Mouse (Mus musculus): Measurements from ENCODE around the gene Celf2. TPM values are rescaled to one million over a fixed set of nuclear protein-coding genes. Genes with fewer than 3 reads are reported as not detected.

Celf2 gene
- total and polyA plus RNA-seq, 3 experiments, result 20.1 to 47.6 (median 45.5) TPM

DNA sequence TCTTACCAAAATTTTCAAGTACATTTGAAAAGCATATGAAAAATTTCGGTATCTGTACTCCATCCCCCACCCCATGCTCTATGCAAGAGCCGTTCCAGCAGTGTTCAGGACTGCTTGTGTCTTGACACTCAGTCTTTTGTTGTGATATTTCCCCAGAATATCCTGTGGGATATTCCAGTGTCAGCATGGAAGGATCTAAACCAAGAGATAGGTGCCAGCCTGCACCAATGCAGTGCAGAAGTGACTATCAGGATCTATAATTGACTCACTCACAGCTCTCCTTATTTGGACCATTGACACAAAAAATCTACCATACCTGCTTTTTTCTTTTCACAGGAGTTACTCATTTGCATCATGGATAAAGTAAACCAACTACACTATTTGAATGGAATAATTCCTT is 116.9 kb downstream of the Celf2 start:
- DNase-seq, result no peak

GRCm38 (mm10) chr2:7389264-7389663 is 120.1 kb downstream of the Celf2 start:
- DNase-seq, result no peak

GRCm38 (mm10) chr2:7378736-7379135 is 130.6 kb downstream of the Celf2 start:
- no peak for DNase-seq

- DNase-seq, result no peak
Measured at GRCm38 (mm10) chr2:7377878-7378277, 131.5 kb downstream of the Celf2 start.

DNA sequence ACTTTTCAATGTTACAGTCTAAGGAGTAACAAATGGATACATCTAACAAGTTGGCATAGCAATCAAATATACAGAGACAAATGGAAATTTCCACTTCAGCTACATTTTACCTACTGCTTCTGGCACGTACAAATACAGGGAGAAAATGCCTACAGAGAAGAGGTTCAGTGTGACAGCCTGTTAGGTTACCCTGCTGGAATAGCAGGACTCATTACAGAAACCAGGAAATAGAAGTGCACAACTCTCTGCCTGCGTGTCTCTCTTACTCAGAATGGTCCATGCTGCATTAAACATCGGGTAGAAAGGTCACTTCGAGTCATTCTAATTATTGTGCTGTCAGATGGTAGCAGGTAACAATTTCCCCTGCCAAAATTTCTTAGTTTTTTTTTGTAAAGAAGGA is 141.6 kb downstream of the Celf2 start:
- DNase-seq, result no peak

- DNase-seq, result no peak
Measured at GRCm38 (mm10) chr2:7359557-7359956, 149.8 kb downstream of the Celf2 start.

DNA sequence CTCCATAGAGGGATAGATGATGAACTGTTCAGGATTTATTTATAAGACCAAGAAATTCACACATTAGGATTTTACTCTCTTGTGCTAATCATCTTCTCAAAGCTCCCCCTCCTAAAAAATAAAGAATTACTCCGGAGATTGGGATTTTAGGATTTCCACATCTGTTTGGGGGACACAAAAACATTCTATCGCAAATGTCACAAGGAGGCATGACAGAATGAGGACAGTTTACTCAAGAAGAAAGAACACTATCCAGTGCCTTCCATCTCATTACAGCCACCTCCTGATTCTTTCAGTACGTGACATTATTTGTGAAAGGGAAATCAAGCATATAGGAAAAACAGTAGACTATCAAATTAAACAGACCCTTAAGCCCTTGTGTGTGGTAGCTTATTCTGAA is 150.5 kb downstream of the Celf2 start:
- DNase-seq, result no peak

DNA sequence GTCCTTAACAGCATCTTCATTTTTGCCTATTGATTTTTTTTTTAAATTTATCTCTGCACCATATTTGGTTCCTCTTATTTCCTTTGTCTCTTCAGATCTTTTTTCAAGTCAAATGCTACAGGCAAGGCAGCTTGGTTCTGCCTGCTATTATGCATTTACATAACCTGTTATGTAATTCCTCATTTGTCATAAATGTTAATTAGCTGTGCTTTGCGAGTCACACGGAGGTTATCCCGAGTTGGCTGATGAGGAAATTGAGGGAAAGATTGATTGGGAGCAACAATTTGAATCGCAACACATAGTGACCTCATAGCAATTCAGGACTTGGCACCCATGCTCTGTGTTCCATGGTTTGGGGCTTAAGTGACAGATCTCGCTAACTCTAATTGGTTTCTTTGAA is 158.1 kb downstream of the Celf2 start:
- DNase-seq, result no peak

DNA sequence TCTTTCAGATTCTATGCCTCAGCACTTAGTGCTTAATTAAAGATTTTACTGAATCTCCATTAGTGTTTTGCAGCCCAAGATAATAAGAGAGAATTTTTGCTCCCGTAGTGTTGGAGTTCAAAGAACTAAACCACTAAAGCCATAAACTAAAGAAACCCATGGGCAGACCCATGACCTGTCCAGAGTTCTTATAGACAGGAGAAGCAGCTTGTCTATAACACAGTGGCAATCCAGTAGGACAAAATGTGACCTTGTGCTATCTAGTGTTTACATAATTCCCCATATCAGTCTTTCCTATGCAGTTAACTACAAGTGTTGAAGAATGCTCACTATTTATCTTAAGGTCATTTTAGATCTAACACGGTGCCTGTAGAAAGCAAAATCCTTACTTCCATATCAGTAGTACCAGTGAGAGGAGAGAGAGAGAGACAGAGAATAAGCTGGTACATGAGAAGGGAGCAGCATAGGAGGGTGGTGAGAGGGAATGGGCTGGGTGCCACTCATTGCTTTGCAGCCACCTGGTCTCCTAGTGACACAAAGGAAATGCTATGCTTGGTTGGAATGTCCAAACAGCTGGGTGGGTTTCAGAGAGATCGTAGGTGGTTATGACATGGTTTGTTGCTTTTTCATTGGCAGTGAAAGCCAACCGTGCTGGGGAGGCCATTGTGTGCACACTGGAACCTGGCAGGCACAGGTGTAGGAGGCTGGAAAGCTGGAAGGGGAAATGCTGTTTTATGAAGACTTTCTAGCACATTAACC is 162.5 kb downstream of the Celf2 start:
- no peak for DNase-seq

- DNase-seq, result no peak
Measured at GRCm38 (mm10) chr2:7344951-7345350, 164.4 kb downstream of the Celf2 start.

GRCm38 (mm10) chr2:7342911-7343478 is 166.4 kb downstream of the Celf2 start:
- DNase-seq, result no peak

- no peak for DNase-seq
Measured at GRCm38 (mm10) chr2:7334846-7335245, 174.5 kb downstream of the Celf2 start.

DNA sequence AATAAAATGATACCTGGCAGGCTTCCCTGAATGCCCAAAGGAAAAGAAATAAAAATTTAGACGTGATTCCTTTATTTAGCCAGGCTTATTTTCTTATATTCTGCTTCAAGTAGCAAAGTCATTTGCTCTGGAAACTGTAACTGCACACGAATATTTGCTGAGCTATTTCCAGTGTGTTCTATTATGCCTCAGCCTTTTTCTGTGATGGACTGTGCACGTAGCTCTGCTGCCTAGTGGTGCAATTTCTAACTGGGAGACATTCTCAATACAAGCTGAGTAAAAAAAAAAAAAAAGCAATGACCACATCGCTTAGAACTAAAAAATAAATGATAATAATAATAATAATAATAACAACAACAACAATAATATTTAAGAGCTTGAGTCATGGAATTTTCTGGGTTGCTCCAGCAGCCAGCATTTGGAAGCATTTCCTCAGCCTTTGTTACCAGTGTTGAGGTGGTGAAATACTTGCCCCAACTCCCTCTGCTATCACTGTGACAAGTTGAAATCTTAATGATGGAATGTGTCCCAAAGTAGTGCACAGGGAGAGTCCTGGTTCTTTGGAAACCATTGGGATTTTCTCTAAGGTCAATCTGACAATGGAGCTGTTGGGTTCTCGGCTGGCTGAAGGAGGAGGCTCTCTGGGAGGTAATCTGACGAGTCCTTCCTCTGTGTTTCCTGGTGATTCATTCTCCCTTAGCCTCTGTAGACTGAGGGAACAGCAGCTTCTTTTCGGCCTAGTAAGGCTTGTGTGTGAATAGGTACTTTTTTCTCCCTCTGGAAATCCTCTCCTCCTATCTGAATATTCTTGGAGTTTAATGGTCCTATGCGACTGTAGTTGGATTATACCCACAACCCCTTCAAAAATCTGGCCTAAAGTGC is 181.1 kb downstream of the Celf2 start:
- DNase-seq, result peak; percentile 10

DNA sequence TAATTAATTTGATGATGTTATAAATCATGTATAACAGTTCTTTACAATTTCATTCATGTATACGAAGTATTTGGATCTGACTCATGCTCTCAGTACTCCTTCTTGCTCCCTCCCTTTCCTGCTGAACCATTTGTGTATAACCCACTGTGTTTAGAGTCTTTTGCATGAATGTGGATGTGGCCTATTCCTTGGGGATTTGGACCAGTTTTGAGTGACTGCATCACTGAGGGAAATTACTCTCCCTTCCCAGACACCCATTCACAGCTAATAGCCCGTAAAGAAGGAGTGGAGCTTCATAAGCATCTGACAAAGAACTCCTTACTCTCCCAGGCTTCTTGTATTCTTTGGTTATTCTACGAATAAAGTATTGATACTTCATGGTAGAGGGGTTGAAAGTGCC is 189.6 kb downstream of the Celf2 start:
- no peak for DNase-seq

DNA sequence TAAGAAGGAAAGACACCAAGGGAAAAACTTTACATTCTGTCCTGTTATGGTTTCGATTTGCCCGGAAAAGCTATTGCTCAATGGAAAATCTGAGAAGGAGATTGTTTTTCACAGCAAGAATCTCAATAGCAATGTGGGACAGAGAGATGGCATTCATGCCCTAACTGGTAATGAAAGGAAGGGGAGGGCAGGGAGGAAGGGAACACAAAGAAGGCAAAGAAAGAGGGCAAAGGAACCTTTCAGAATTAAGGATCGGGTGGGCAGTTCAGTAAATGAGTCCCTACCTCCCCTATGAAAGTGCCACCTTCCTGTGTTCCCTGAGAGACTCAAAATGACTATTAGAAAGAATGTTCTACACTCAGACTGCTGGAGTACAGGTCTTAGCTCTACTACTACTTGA is 197.6 kb downstream of the Celf2 start:
- DNase-seq, result no peak

DNA sequence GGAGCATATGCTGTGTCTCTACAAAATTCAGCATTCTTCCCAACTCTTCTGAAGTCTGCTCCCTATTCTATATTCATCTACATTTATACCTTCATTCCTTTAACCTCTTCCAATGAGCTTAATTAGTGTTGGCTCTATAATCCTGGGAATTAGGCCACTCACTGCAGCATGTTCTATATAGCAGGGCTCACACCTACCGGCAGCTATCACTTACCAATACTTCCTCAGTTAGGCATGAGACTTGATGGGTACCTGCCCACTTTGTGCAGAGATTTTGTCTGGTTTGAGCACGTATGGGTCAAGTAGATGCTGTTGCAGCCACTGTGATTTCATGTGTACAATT is 198.6 kb downstream of the Celf2 start:
- DNase-seq, result no peak

- DNase-seq, result no peak
Measured at GRCm38 (mm10) chr2:7310129-7310839, 199.1 kb downstream of the Celf2 start.

DNA sequence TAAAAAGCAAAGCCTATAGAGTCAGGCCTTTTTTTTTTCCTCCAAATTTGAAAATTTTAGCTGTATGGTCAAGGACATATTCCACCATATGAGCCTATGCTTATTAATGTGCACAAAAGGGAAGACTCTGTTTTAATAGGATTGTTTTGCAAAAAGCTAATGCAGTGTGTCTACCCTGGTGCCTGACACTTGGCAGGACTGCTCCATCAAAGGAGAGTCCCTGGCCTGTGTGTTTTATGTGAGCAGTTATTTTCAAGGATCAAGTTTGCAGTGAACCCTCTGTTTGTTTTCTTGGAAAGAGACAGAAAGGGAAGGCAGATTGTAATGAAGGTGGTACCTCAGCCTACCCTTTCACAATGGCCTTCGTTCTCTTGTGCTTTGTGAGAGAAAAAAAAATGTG is 200.0 kb downstream of the Celf2 start:
- no peak for DNase-seq

- no peak for DNase-seq
Measured at GRCm38 (mm10) chr2:7308731-7309130, 200.6 kb downstream of the Celf2 start.

GRCm38 (mm10) chr2:7287434-7287833 is 221.9 kb downstream of the Celf2 start:
- no peak for DNase-seq

- DNase-seq, result no peak
Measured at GRCm38 (mm10) chr2:7273214-7273613, 236.1 kb downstream of the Celf2 start.

DNA sequence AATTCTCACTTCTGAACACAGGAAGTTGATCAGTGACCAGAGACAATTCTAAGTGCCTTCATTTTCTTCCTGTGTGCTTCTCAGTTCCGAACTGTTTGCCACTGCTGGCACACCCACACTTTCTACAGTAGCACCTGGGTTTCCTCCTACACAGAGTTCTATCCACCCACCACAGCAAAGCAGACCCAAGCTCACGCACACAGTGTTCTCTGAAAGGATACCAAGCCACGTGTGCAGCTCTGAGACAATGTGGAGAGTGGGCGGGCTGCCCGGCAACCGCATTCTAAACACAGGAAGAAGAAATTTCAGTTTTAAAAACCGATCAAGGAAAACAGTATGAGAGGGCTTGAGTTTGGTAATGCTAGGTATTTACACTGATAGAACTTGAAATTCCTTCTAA is 239.3 kb downstream of the Celf2 start:
- no peak for DNase-seq

GRCm38 (mm10) chr2:7267166-7267565 is 242.2 kb downstream of the Celf2 start:
- peak; percentile 51 for DNase-seq
